Mouse (Mus musculus) heart, postnatal 0 days (tissue): ENCODE results near the gene Igsf3.

Experiments used
- CTCF ChIP-seq: IDR thresholded peaks from 2 replicates; pipeline ENCODE4 v1.5.1; 2016; ENCODE audit warnings: antibody characterized with exemption, control low read depth, low read depth
- EP300 ChIP-seq: IDR thresholded peaks from 2 replicates; pipeline ENCODE4 v1.6.1; 2016; ENCODE audit warnings: antibody characterized with exemption, low read depth

GRCm38 (mm10) chr3:101407568-101407967, 30.7 kb downstream of the Igsf3 start:
- TF ChIP-seq CTCF (no peak), EP300 (no peak)
